Mouse (Mus musculus) kidney, adult 18-20 months (tissue): ENCODE measurements at regions not wholly inside any gene's neighbourhood (a gene's known extent, or its start where the extent isn't known, plus 50 kb on each side); places are given as distances from the start of the nearest gene placed in this dataset.
A peak's percentile ranks its signal among the peaks of the same experiment; 100 is the strongest.

Experiments
- DNase-seq: peaks from one replicate; pipeline ENCODE4 v3.0.0; 2021

DNA sequence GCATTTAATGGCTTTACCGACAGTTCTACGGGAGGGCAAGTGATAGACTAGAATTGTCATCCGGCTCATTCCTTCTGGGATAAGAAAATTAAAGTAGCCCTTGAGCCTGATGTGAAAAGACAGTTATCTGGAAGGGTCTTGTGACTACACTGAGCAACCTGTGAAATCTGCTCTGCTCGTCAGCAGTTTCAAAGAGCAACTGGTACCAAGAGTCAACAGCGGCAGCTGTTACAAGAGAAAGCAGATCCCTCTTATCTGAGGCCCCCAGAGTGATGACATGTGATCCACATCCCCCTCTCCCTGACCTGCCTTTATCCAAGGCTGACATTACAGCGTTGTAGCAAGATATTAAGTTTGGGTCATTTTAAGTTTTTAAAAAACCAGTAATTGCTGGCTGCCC lies 52.6 kb upstream of the Unc13c start:
- DNase-seq: no peak

DNA sequence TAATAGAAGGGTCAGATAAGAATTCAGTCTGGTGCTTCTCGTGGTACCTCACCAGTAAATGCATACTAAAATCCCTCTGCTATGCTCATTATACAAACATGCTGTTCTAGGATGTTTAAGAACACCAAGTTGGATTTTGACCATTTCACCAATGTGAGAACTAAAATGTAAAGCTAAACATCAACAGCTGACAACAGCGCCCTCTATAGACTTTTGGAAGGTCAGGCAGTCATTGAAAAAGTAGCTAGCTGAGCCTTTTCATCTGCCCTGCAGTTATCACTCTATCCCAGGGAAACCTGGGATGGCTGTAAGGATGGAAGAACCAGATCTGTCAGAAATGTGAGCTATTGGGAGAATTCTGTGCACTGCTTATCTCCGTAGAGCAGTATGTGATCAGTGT lies 55.2 kb upstream of the Unc13c start:
- no peak for DNase-seq

DNA sequence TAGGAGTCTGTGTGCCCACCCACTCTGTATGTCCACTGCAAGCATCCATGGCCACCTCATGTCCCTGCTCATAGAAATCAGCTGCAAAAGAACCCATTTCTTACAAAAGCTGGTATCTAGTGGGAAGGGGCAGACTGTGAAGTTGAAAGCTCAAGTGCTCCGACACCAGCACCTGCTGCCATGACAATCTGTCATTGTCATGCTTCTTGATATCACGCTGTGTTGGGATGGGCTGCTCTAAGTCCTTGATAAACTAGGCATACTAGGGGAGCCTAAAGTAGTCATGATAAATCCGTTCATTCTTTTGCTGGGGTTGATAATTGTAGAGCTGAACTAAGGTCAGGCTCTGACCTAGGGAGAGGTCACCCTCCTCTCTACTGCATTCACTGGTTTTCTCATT lies 57.4 kb upstream of the Unc13c start:
- no peak for DNase-seq

DNA sequence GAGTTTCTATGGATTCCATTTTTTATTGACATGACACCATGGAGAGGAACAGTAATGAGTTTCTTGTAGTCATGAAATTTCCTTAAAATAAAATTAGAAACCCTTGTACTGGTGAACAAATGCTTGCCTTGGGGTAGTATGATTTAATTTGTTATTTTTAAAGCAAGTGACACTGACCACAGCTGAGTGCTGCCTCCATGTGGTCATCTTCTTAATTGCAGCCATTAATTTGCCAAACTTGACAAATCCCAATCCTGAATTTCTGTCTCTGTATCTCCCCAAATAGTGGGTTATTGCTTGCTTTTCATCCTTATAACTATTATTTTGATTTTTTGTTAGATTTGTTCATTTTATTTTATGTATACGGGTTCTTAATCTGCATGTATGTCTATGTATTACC lies 59.7 kb upstream of the Unc13c start:
- peak; percentile 16 for DNase-seq

DNA sequence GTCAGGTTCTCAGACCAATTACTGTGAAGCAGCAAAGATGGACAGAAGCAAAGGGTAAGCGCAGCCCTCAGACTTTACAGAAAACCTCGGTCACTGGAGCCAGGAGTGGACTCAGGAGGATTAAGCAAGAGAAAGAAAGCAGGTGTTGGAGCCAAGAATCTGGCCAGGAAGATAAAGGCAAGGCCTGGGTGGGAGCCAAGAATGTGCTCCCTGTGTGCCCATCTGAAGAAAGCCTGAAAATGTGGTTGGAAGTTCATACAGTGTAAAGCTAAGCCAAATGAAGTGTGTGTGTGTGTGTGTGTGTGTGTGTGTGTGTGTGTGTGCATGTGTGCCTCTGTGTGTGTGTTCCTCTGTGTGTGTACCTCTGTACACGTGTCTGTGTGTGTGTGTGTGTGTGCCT lies 64.2 kb upstream of the Wdr72 start:
- peak; percentile 26 for DNase-seq

DNA sequence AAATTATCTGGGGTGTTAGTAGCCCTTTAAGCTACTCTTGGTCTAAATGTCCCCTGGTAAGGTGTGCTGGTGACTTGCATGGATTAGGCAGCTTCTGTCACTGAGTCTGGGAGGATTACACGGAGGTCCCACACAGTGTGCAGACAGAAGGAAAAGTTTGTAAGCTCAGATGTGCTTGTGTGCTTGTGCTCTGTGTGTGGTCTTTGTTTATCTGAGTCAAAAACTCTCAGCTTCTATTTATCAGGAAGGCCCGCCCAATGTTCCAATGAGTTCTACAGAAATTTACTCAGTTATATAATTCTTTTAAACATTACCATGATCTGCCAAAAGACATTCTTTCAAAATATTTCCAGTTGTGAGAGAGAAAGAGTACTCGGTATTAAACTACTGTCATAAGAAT lies 60.4 kb upstream of the Wdr72 start:
- no peak for DNase-seq

DNA sequence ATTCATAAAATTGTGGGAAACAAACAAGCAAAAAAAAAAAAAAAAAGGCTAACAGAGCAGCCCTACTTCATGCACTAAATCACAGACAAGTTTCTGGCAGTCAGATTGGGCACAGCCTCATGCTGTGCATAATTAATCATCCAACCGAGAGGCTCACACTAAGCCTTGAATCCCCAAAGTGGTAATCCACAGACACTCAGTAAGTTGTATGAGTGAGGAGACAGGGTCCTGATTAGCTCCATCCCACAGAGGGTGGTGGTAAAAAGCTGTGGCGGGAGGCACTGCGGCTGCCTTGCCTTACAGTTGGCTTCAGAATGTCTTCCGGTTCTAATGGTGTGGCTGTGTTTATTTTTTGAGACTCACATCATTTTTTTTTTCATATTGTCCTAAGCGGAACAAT lies 53.4 kb upstream of the Wdr72 start:
- no peak for DNase-seq

DNA sequence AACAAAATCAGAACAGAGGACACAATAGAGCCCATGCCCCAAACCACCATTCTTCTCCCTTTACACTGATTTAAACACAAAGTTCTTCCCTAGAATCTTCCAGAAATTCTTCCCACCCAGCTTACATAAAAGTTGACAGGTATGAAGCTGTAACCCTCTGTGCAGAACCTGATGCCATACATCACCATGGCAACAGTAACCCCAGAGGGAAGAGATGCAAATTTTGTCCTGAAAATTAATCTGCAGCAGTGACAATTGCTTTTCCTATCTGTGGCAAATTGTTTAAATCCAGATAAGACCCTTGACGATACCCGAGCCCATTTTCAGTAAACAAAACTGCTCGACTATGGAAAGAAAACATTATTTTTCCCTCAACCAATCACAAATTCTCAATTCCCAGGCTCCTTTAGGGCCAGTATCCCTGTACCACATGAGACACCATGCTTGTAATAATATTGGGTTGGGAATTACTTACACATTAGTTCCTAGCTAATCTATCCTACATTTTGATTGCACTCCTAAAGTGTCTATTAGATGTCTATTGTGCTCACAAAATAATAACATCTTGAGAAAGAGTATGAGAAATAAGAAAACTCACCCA lies 52.6 kb upstream of the Wdr72 start:
- DNase-seq: no peak

DNA sequence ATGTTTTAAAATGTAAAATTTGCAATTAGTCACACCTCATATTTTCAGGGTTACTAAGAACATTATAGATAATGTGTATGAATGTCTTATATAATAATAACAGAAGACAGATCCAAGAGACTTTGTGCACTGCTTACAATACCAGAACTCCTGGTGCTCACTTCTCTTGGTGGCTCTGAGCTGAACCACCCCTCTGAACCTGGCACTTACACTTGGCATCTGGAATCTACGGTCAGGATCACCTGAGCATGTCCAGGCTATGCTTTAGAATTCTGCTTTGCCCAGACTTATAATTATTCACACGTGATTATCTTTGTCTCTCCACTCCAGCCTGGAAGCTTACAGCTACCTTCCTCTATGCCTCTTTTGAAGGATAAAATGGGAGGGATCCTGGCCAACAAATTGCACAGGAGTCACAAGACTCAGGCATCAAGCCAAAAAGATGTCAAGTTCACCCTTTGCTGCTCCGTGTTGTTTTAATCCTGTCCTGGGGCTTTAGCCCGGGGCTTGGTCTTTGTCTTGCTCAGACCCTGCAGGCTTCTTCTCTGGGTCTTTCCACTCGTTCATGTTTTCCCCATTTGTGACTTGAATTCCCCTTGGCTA lies 51.8 kb upstream of the Wdr72 start:
- peak; percentile 45 for DNase-seq
